Mouse (Mus musculus): ENCODE measurements around the gene Mdfic.

DNA sequence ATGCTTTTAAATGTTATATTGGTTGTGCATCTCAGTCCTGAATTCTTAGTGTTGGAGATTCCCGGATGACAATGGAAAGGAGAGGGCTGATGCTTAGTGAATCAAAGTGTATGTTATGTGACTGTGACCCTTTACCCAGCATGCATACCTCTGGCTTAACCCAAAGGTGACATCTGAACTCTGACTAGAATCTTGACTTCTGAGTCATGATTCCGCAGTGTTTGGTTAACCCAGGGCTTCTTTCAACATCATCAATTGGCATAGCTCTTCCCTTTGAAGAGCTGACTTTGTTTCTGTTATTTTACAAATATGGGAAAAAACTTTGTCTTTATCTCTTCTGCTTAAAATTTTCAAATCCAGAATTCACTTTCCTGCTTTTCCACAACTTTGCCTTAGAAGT, 30.9 kb downstream of the Mdfic start:
- TF ChIP-seq CTCF (IDR thresholded peaks at IDR 0.05; ENCODE audit: low read depth) (no peak), EP300 (IDR thresholded peaks at IDR 0.05; ENCODE audit: low read depth) (no peak)
